8 mouse cellular contexts compared by ENCODE assay signal in the genomic region with DNA sequence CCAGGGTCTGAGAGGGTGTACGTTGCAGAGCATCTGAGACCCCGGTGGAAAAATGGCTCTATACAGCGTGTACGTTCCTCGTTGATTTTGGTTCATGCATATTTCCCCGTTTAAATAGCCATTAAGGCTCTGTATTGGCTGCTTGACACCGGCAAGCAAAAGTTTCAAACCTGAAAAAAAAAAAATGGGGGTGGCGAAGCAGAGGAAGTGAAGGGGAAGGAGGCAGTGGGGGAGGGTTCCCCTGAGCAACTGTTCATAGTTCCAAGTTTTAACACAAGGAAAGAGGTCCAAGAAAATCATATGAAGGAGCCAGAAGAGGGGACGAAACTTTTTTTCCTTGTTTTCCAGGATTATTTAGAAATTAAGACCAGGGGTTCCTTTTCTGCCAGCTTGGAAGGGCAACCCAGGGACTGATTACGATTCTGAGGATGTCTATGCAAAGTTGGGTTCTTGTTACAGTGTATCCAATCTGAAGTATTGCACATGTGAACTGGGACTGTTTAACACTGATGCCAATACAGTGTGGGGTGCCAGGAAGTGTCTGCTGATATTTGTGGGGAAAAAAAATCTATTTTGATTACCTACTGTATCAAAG. TPM values are rescaled to one million over a fixed set of nuclear protein-coding genes. Genes with fewer than 3 reads are reported as not detected.
A peak's percentile ranks its signal among the peaks of the same experiment; 100 is the strongest.
DNase-seq lines count a peak whose midpoint lies in the region; ATAC-seq and TF ChIP-seq lines count a peak whose summit lies in the region.

Gene B430305J03Rik (minus strand): TSS at position 173 of the 595 bp plus-strand sequence.

- H3K9ac ChIP-seq in ES-E14 (ENCODE audit: insufficient read depth, low read depth, low read length, poor library complexity, severe bottlenecking), result peak within 1 kb of the TSS; percentile 85
- peak within 1 kb of the TSS; percentile 90 for H3K9ac ChIP-seq in forebrain, embryonic 14.5 days (ENCODE audit: low read length)
- peak within 1 kb of the TSS; percentile 75 for H3K9ac ChIP-seq in lung, embryonic 16.5 days (ENCODE audit: low read length)
- peak within 1 kb of the TSS; percentile 92 for H3K9ac ChIP-seq in stomach, embryonic 16.5 days (ENCODE audit: low read length)

- intact Hi-C loops in gastrocnemius, postnatal 36 days (cut with DNase I), result no loop called here

- in situ Hi-C loops in ES-E14 (cut with MboI; ENCODE audit: low sequenced_read_pairs in 2 of 2, unreplicated experiment in 2 of 2), result no loop called here

- H3K4me2 ChIP-seq in forebrain, embryonic 14.5 days (ENCODE audit: low read length), result peak within 1 kb of the TSS; percentile 87
- H3K4me2 ChIP-seq in lung, embryonic 16.5 days (ENCODE audit: low read depth, low read length), result peak within 1 kb of the TSS; percentile 89
- H3K4me2 ChIP-seq in stomach, embryonic 16.5 days (ENCODE audit: low read depth, low read length), result peak within 1 kb of the TSS; percentile 95

- no peak within 1 kb of the TSS for H3K27ac ChIP-seq in ES-E14 (ENCODE audit: insufficient read depth, low read depth, low read length, poor library complexity, severe bottlenecking)
- H3K27ac ChIP-seq in forebrain, embryonic 14.5 days (ENCODE audit: low read depth, low read length), result peak within 1 kb of the TSS; percentile 92
- peak within 1 kb of the TSS; percentile 79 for H3K27ac ChIP-seq in lung, embryonic 16.5 days (ENCODE audit: low read length)
- H3K27ac ChIP-seq in stomach, embryonic 16.5 days (ENCODE audit: low read length), result peak within 1 kb of the TSS; percentile 84

- 2% methylated on average over 10 of the region's 10 CpGs for WGBS in forebrain, embryonic 14.5 days
- WGBS in lung, embryonic 16.5 days, result 2% methylated on average over 10 of the region's 10 CpGs
- WGBS in stomach, embryonic 16.5 days, result 4% methylated on average over 10 of the region's 10 CpGs

- peak; percentile 13 for DNase-seq in gastrocnemius, postnatal 25 days
- no peak for DNase-seq in gastrocnemius, postnatal 36 days
- DNase-seq in ES-E14 (ENCODE audit: low read depth, low spot score), result no peak
- peak; percentile 55 for DNase-seq in forebrain, embryonic 14.5 days (ENCODE audit: low spot score)
- DNase-seq in cerebellum, adult 11 months, result no peak

- H3K4me3 ChIP-seq in ES-E14 (ENCODE audit: insufficient read depth in 1 of 2, low read depth in 1 of 2, low read length in 2 of 2, poor library complexity in 1 of 2, severe bottlenecking in 1 of 2), result peak within 1 kb of the TSS; percentile 94 to 98
- peak within 1 kb of the TSS; percentile 88 for H3K4me3 ChIP-seq in forebrain, embryonic 14.5 days (ENCODE audit: low read depth, low read length)
- H3K4me3 ChIP-seq in lung, embryonic 16.5 days (ENCODE audit: low read length), result peak within 1 kb of the TSS; percentile 91
- H3K4me3 ChIP-seq in stomach, embryonic 16.5 days (replicated peaks; ENCODE audit: low read length), result peak within 1 kb of the TSS; percentile 95

- no peak for ATAC-seq in forebrain, embryonic 14.5 days
- ATAC-seq in inflammation-experienced regulatory T-cells, adult 6 months, result peak; percentile 25
- ATAC-seq in lung, embryonic 16.5 days (ENCODE audit: low read depth), result no peak
- no peak for ATAC-seq in stomach, embryonic 16.5 days (ENCODE audit: insufficient read depth, low FRiP score)

- no peaks in the 10 kb centered on the region; the same call in 1 of the 2 replicates for H3K36me3 ChIP-seq in ES-E14 (ENCODE audit: control insufficient read depth, insufficient read depth, low read length, poor library complexity, severe bottlenecking)
- no peaks in the 10 kb centered on the region for H3K36me3 ChIP-seq in forebrain, embryonic 14.5 days (ENCODE audit: control insufficient read depth, insufficient read depth, low read length)
- H3K36me3 ChIP-seq in lung, embryonic 16.5 days (ENCODE audit: control insufficient read depth, insufficient read depth, low read length), result no peaks in the 10 kb centered on the region
- H3K36me3 ChIP-seq in stomach, embryonic 16.5 days (ENCODE audit: control insufficient read depth, insufficient read depth, low read length), result no peaks in the 10 kb centered on the region

- H3K27me3 ChIP-seq in forebrain, embryonic 14.5 days (replicated peaks; ENCODE audit: control insufficient read depth, insufficient read depth, low read length), result no peaks in the 10 kb centered on the region
- no peaks in the 10 kb centered on the region for H3K27me3 ChIP-seq in lung, embryonic 16.5 days (ENCODE audit: control insufficient read depth, insufficient read depth, low read depth, low read length)
- no peaks in the 10 kb centered on the region for H3K27me3 ChIP-seq in stomach, embryonic 16.5 days (ENCODE audit: control insufficient read depth, insufficient read depth, low read length)

- H3K9me3 ChIP-seq in ES-E14 (ENCODE audit: control insufficient read depth, insufficient read depth, low read depth, low read length), result no peaks in the 10 kb centered on the region
- no peaks in the 10 kb centered on the region for H3K9me3 ChIP-seq in forebrain, embryonic 14.5 days (replicated peaks; ENCODE audit: control insufficient read depth, low read length)
- no peaks in the 10 kb centered on the region for H3K9me3 ChIP-seq in lung, embryonic 16.5 days (ENCODE audit: control insufficient read depth, low read length)
- no peaks in the 10 kb centered on the region for H3K9me3 ChIP-seq in stomach, embryonic 16.5 days (replicated peaks; ENCODE audit: control insufficient read depth, low read length)

- peaks cover 0 to 2% of the 10 kb centered on the region in 2 experiments; a peak in 2 of 4 replicates for H3K4me1 ChIP-seq in ES-E14 (ENCODE audit: control insufficient read depth in 2 of 2, insufficient read depth in 2 of 2, low read length in 2 of 2, poor library complexity in 1 of 2)
- H3K4me1 ChIP-seq in forebrain, embryonic 14.5 days (ENCODE audit: control insufficient read depth, insufficient read depth, low read length), result peaks cover 20% of the 10 kb centered on the region
- H3K4me1 ChIP-seq in lung, embryonic 16.5 days (replicated peaks; ENCODE audit: control insufficient read depth, insufficient read depth, low read length), result peaks cover 18% of the 10 kb centered on the region
- peaks cover 16% of the 10 kb centered on the region for H3K4me1 ChIP-seq in stomach, embryonic 16.5 days (ENCODE audit: control insufficient read depth, insufficient read depth, low read length)

TF ChIP-seq in ES-E14, 5 proteins besides CTCF, POLR2A, EP300 and RAD21:
- TF ChIP-seq ZNF384 (IDR thresholded peaks at IDR 0.05; ENCODE audit: low read depth, low read length), result no peak
- TF ChIP-seq MAFK (IDR thresholded peaks at IDR 0.05; ENCODE audit: insufficient read depth, low read depth, low read length), result no peak
- no peak for TF ChIP-seq ZC3H11A (IDR thresholded peaks at IDR 0.05; ENCODE audit: borderline replicate concordance, low read depth, low read length)
- no peak for TF ChIP-seq HCFC1 (IDR thresholded peaks at IDR 0.05; ENCODE audit: borderline replicate concordance, insufficient read depth, low read length)
- no peak for TF ChIP-seq CHD2 (IDR thresholded peaks at IDR 0.05; ENCODE audit: low read depth, low read length)
TF ChIP-seq in ES-E14: peak in this region for 0.

RNA-seq across cellular contexts. Expression of gene B430305J03Rik, which starts in this region (rescaled TPM):
- total RNA-seq in gastrocnemius, postnatal 25 days (2021), result under 1 TPM; 0.08 TPM
- not detected for total RNA-seq in gastrocnemius, postnatal 36 days (2021)
- total RNA-seq in ES-E14 (2012; rRNA removed), result 3.2 and 3.5 TPM in 2 replicates
- not detected in 2 replicates for polyA plus RNA-seq in forebrain, embryonic 14.5 days (2014; fragmentation: Nextera tagmentation; extraction: Ambion mirVana)
- polyA plus RNA-seq in inflammation-experienced regulatory T-cells, adult 6 months (2017; shearing (Covaris generic)), result not detected
- polyA plus RNA-seq in lung, embryonic 16.5 days (2015; fragmentation: Nextera tagmentation; extraction: Ambion mirVana), result not detected in 2 replicates
- polyA plus RNA-seq in stomach, embryonic 16.5 days (2015; fragmentation: Nextera tagmentation; extraction: Ambion mirVana), result not detected in 2 replicates

Comparison
In these comparisons a context has a peak if more than half of its experiments do, and no peak if none do; other contexts are left out.
1. Peak in DNase-seq in gastrocnemius, postnatal 25 days; RNA of the gene not detected or under 1 TPM.
2. Peak in DNase-seq, H3K4me3 ChIP-seq, H3K27ac ChIP-seq, H3K9ac ChIP-seq and H3K4me2 ChIP-seq in forebrain, embryonic 14.5 days; RNA of the gene not detected or under 1 TPM.
3. Peak in ATAC-seq in inflammation-experienced regulatory T-cells, adult 6 months; RNA of the gene not detected or under 1 TPM.